Mouse (Mus musculus): ENCODE results near the gene Rnf150.

Rnf150 gene

GRCm38 (mm10) chr8:82945867-82946266, 82.7 kb downstream of the Rnf150 start:
- DNase-seq, result no peak

DNA sequence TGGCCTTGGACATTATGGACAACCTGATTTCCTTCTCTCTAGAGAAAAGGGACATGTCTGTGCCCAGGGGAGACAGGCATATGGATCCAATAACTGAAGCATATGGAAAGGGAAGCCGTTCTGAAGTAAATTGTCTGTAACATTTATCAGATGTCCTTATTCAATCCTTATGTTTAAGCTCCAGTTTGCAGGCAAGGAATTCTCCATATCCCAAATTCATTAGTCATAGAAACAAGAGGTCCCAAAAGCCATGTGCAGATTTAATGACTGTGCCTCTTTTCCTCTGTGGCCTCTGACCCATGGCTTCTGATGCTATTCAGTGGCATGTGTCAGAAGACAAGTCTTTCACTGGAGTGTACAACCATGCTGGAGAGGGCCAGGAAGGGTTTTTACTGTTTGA, 83.5 kb downstream of the Rnf150 start:
- no peak for DNase-seq

- no peak for DNase-seq
Measured at GRCm38 (mm10) chr8:82955162-82955754, 92.1 kb downstream of the Rnf150 start.

DNA sequence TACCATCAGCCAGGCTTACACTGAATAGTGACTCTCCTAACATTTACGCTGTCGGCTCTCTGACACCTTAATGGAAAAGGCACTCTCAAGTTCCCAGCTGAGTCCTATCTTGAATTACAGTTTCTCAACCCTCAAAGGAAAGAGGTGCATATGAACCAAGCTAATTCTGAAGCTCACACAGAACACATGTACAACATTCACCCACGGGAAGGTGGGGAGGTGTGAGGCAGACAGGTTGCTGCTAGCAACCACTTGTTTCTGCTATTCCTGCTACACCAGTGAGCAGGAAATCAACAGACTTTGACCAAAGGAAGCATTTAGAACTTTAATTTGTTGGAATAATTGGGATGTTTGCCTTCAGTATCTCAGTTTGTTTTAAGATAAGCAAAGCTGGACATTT, 96.3 kb downstream of the Rnf150 start:
- DNase-seq, result no peak

GRCm38 (mm10) chr8:82959980-82960610, 96.9 kb downstream of the Rnf150 start:
- no peak for DNase-seq

GRCm38 (mm10) chr8:82964537-82964936, 101.4 kb downstream of the Rnf150 start:
- no peak for DNase-seq

GRCm38 (mm10) chr8:82967879-82968678, 104.9 kb downstream of the Rnf150 start:
- DNase-seq, result no peak

GRCm38 (mm10) chr8:82969967-82970366, 106.8 kb downstream of the Rnf150 start:
- no peak for DNase-seq

GRCm38 (mm10) chr8:82972812-82973211, 109.7 kb downstream of the Rnf150 start:
- DNase-seq, result no peak

DNA sequence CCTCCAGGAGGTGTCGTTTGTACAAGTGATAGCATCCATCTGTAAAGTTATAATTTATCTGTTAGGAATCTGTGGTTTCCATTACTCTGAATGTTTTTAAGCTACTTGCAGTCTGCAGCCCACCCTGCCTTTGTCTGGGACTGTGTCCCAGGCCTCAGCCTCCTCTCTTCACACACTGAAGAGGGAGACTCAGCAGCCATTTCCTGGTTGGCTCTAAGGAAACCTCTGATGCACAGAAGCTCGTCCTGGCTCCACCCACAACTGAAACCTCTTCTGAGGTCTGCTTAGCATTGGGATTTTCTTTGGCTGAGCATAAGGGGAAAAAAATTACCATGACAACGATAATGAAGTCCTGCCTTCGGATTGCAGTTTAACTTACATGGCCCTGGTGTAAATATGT, 110.2 kb downstream of the Rnf150 start:
- DNase-seq, result peak; percentile 20

DNA sequence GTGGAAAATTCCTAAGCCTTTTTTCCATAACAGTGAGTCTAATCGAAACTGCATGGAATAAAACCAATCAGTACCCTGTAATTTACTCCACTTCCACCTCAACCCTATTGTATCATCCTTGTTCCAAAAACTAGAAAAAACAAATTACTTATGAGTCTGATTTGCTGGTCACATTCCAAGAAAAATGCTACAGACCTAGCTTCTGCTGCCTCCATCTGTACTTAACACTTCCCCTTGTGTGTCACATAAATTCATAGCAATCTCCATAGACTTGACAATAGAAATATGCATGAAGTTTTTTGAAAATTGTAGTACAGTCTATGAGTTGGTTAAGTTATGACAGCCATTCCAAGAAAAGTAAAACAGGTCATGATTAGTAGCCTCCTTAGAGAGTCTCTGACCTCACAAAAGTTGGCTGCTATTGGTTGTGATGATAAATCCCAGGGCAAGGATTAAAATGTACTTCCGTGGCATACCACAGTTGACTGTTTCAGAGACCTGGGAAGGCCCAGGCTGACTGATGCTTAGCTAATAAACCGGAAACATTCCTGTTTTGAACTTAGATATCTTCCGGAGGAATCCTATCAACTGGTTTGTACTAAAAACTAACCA, 118.2 kb downstream of the Rnf150 start:
- DNase-seq, result no peak

GRCm38 (mm10) chr8:82982873-82983272, 119.7 kb downstream of the Rnf150 start:
- DNase-seq, result no peak

GRCm38 (mm10) chr8:82983301-82983700, 120.1 kb downstream of the Rnf150 start:
- no peak for DNase-seq

- DNase-seq, result no peak
Measured at GRCm38 (mm10) chr8:82992093-82992492, 128.9 kb downstream of the Rnf150 start.

- DNase-seq, result no peak
Measured at GRCm38 (mm10) chr8:82995727-82996438, 132.7 kb downstream of the Rnf150 start.

DNA sequence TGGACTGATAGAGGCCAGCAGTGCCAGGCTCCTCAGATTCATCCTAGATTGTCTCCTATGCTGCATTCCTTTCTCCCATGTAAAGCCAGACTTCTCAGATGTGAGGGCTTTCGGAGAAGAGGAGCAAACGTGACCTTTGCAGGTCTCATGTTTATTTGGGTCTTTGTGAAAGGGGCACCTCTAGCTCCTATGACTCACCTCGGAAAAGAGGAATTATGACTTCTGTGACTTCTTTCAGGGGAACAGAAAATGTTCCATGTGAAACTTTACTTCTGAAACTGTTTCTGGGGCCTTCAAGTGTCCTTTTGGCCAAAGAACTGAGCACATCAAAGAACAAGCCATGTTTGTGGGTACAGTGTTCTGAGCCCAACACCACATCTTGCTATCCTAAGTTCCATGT, 133.7 kb downstream of the Rnf150 start:
- no peak for DNase-seq

DNA sequence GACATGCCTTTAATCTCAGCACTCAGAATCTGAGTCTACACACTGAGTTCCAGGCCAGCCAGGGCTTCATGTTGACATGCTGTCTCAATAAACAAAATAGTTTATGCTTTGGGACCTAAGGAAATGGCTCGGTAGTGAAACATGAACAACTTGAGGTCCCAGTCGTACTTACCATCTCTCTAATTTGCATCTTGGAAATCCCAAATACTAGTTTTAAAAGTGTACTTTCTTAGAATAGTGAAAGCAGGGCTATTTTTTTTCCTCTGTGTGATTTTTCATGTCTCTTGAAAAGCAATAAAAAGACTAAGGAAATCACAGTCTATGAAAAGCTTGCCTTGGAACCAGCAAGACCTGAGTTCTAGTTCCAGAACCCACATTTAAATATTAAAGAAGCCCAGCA, 135.6 kb downstream of the Rnf150 start:
- DNase-seq, result no peak

- DNase-seq, result no peak
Measured at GRCm38 (mm10) chr8:83003187-83003586, 140.0 kb downstream of the Rnf150 start.

DNA sequence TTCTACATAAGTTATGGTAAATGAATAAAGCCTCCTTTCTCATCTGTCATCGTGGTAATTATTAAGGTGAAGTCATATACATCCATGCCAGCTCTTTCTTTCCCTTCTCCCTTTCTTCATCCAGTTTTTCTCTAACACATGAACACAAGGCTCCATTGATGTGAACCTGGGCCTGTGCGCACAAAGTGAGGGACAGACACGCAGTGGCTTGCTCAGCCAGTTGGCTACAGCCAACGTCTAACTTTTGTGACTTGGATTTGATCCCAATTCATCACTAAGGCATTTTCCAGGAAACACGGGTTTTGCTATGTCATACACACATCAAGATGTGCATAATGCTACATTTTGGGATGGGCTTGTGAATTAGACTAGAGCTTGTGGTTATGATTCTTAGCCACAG, 146.3 kb downstream of the Rnf150 start:
- DNase-seq, result no peak

GRCm38 (mm10) chr8:83011286-83011685, 148.1 kb downstream of the Rnf150 start:
- no peak for DNase-seq

- DNase-seq, result no peak
Measured at GRCm38 (mm10) chr8:83011758-83012157, 148.6 kb downstream of the Rnf150 start.

DNA sequence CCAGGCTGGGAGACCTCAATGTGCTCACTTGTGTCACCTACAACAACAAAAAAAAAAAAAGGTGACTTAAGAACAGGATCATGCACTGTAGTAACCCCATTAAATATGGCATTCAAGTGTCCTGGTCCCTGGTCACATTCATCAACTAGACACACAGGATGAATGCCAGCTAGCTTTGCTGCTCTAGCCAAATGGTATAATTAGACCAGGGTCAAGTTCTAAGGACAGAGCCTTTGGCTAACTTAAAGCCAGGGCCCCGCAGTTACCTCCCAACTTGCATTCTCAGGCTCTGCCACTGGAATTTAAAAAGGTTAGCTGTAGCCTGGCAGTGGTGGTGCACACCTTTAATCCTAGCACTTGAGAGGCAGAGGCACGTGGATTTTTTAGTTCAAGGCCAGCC, 165.1 kb downstream of the Rnf150 start:
- no peak for DNase-seq

DNA sequence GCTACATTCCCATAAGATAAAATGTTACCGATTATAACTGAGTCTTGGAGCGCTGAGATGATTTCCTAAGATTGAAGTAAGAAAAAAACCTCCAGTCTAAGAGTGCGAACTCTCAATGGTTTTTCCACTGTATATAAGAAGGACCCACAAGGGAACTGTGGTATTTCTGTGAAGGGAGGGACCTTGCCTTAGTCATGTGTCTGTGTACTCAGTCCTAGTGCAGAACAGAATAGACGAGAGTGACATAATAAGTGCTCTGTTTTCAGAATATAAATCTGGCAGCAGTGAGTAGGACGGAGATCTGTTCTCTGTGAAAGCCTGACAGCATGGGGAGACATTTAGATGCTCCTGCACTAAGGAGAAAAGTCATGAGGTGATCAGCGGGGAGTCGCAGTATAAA, 169.6 kb downstream of the Rnf150 start:
- no peak for DNase-seq
